Mouse (Mus musculus) kidney, postnatal 25 days (tissue): Measurements from ENCODE around the gene Rac2.

Experiments
- DNase-seq, 2 experiments: peaks; one replicate each; pipeline ENCODE4 v3.0.0; 2021; ENCODE audit warnings: mixed read lengths in 2 of 2

Gene Rac2

DNA sequence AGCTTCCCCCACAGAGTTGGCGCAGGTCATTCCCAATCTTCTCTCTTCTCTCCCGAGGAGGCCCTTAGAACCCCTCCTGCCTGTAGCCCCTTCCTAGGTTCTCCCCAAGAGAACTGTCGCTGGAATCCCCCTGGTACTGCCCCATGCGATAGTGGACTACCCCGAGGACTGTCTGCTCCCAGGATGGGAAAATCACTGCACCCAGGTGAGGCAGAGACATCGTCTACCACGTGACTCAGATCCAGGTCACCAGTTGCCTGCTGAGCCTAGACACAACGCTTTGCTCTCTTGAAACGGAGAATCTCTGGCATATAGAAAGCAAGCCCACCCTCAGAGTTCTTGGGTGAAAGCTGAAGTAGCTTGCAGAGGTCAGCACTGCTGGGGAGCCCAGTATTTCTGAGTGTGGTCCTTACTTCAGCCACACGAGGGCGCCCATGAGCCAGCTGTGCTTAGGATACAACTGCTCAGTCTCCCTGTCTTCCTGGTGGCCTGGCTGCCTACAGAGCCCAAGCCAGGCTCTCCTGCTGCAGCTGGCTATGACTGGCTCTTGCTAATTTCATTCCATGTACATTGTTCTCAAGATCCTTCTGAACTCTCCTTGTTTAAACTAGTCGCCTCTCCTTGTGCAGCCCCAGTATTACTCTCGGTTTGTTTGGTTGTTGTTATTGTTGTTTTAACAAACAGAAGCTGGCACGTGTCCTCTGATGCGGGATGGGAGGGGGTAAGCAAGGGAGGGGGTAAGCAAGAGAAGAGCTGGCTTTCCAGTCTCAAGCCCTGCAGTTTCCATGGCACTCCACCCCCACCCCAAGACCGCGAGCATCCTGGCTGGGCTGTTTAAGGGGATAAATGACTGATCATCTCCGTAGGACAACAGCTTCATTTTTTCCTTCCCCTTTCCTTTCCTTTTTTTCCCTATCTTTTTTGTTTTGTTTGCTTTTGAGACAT is 14.7 kb upstream of the Rac2 start:
- DNase-seq, result peak; percentile 84 to 89

- DNase-seq, result no peak
Measured at GRCm38 (mm10) chr15:78585404-78585803, 12.8 kb upstream of the Rac2 start.

DNA sequence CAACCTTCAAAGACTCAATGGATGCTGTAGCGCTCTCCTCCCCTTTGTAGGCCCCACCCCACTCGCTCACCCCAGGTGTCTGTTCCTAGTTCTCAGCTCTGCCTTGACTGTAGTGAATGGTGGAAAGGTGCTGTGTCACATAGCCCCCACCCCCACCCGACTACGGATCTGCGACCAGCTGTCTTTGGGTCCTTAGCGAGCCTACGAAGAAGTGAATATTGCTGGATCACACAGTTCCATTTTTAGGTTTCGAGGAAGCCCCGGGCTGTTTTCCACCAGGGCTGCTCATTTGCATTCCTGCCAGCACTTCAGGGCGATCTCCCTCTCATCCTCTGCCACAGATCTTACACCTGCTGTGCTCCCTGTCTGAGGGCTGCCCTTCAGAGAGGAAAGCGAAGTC is 10.8 kb upstream of the Rac2 start:
- DNase-seq, result no peak

- no peak for DNase-seq
Measured at GRCm38 (mm10) chr15:78576284-78576810, 3.8 kb upstream of the Rac2 start.

- no peak for DNase-seq
Measured at GRCm38 (mm10) chr15:78572270-78572600, 348 bp downstream of the Rac2 start.

DNA sequence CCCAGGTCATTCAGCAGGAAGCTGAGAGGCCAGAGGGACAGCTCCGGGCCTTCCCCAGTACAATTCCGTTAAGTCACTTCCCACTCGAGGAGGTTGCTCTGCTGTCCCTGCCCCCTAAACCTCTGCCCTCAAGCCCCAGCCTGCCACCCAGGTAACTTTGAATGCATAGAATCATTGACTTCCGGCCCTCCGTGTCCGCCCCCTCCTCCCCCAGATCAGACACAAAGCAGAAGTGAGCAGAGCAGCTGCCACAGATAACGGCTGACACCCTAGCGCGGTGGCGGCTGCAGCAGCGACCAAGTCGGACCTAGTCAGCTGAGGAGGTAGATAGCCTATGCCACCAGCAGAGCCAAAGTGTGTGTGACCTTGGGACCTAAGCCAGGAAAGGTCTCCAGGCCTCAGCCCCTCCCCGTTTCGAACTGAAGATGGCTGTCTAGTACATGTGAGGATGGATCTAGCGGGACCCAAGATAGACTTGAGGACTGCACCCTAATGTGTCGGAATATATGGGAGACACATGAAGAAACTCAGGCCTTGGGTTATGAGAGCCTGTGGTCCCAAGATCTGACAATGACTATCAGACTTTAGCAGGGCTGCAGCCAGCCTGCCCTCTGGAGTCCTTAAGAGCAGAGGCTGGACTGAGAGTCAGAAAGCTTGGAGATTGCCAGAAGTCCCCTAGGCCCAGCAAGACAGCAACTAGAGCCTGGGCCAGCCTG is 871 bp downstream of the Rac2 start:
- DNase-seq, result no peak

- no peak for DNase-seq
Measured at GRCm38 (mm10) chr15:78570170-78570569, 2.4 kb downstream of the Rac2 start.

- no peak for DNase-seq
Measured at GRCm38 (mm10) chr15:78567608-78568120, 4.9 kb downstream of the Rac2 start.

DNA sequence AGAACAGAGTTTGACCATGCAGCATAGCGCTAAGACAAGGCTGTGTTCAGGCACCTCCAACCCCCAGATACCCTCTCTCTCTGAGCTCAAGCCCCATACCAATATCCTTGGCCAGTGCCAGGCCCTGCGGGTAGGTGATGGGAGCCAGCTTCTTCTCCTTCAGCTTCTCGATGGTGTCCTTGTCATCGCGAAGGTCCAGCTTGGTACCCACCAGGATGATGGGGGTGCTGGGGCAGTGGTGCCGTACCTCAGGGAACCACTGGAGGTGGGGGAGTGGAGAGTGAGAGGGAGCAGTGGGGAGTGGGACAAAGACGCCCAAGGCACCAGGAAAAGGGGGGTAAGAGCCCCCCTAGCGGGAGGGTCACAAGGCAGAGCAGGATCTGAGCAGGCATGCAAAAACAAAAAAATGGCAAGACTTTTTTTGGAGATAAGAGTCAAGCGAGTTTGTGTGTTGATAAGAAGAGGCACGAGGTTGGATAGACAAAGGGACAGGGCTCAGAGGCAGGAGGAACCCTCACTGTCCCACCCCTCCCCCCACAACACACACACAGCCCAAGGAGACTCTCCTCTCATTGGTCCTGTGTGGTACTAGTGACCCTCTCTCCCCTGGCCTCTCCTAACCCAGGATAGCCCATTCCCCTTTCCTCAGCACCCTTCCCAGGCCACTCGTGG is 7.7 kb downstream of the Rac2 start:
- DNase-seq, result no peak

DNA sequence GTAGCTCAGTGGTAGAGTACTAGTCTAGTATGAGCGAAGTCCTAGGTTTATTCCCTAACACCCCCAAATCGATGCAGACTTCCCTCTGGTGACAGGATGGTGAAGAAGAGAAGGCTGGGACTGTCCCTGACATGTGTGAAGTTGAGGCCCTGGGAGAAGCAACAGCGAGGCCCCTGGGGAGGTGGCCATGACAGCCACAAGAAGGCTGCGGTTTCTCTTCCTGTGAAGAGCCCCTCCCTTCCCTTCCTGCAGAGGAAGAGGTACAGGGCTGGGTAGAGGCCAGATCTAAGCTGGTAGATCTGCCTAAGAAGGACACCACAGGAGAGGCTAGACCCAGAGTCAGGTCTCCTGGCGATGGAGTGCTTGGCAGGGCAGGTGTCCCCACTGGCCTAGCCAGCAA is 8.6 kb downstream of the Rac2 start:
- no peak for DNase-seq

- DNase-seq, result no peak
Measured at GRCm38 (mm10) chr15:78563344-78563743, 9.2 kb downstream of the Rac2 start.

GRCm38 (mm10) chr15:78559141-78559979 is 13.2 kb downstream of the Rac2 start:
- DNase-seq, result no peak

DNA sequence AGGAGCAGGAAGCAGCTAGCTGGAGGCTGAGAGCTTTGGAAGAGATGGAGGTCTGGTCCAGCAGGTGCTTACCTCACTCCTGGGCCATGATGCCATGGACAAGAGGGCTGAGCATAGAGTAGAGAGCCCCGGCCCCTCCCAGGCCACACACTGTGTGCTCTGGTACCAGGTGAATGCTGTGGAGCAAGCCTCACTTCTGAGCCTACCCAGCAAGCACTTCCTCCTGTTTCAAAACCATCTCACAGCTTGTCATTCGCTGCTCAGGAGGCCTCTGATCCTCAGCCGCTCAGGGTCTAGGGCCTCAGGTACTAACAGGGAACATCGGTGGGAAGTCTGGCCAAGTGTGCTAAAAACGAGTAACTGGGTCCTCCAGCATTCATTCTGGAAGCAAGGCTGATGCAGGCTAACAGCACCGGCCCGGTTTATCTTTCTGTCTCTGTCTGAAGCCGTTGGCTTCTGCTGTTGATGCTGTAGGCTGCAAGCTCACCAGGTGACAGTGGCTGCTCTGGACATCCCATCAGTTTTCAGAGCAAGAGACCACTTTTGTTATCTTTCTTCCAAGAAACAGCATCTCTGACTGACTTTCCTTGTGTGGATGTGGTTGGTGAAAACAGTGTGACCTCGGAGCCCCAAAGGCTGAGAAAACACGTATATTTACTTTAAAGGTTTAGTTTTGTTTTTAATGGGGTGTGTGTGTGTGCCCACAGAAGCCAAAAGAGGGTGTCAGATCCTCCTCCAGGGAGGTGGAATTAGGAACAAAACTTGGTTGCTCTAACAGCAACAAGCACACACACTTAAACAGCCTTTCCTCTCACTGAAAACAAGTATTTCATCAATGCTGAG is 14.7 kb downstream of the Rac2 start:
- DNase-seq, result no peak

DNA sequence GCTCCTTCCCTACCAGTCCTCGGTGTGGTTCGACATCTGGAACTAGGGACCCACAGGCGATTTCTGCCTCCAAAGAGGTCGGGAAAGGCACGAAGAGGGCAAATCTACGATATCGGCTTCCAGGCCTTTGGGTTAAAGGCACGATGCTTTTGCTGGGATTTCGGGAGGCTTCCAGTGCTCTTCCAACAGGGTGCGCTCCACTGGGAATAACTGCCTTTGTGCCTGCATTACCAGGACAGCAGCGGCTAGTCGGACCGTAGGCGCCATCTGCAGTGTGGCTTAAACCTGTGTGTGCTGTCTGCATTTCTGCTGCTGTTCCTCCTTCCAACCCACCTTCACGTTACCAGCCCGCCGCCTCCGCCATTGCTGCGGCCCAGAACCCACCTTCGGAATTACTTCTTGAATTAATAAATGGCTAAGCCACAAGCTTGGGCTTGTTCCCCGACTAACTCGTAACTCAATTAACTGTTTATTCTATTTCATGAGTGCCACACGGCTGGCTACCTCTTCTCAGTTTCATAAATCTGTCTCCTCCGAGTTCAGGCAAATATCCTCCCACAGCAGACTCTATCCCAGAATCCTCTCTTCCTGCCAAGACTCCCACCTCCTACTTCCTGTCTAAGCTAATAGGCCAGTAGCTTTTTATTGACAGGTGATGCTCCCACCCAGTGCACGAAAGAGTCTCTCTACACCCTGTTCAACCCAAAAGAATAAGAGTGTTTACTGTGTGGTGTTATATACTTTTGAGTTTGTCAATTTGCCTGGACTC is 17.9 kb downstream of the Rac2 start:
- DNase-seq, result no peak

DNA sequence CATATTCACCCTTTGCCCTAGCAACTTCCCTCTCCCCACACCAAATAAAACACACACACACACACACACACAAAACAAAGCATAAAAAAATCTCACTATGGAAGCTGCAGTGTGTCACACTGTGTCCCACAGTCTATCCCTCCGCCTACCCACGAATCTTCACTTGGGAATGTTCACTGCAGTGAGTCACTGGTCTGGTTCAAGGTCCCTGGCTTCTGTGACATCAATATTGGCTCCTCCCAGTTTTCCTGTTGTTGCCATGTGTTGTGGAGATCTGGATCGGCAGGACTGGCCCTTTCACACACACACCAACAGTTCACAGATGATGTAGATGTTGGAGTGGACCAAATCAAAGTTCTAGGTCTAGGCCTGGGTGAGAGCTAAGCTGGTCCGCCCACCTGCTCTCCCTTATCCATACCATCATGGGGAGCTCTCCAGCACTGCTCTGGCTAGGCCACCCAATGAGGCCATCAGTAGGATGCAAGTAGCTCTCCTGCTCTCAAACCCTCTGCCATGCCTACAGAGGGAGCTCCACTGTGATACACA is 23.3 kb downstream of the Rac2 start:
- no peak for DNase-seq

DNA sequence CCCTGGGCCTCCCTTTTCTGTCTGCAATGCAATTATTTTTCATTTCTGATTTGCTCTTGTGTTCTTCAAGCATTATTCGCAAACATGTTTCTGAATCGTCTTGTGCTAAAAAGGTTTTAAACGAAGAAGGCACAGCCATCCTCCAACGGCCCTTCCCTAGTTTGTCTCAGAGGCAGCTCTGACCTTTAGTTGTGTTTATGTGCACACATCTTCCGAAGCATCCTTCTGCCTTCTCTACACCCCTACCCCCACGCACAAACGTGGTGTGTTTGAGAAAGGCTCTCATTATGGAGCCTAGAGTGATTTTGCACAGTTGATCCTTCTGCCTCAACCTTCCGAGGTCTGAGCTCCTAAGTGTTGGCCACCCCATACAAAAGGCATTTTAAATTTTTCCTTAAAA is 23.9 kb downstream of the Rac2 start:
- DNase-seq, result no peak

DNA sequence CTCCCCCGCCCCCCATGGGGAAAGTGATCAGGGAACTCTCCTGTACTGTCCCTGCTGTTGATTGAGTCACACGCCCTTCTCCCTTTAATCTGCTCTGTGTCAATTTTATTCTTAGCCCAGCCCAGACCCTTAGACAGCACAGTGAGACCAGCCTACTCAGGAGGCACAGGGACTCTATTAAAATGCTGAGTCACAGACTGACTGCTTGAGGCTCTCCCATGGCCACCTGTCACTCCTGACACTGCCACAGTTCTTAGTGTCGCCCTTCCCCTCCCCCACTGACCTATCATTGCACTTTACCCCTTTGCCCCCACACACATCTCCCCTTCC is 24.3 kb downstream of the Rac2 start:
- DNase-seq, result no peak

DNA sequence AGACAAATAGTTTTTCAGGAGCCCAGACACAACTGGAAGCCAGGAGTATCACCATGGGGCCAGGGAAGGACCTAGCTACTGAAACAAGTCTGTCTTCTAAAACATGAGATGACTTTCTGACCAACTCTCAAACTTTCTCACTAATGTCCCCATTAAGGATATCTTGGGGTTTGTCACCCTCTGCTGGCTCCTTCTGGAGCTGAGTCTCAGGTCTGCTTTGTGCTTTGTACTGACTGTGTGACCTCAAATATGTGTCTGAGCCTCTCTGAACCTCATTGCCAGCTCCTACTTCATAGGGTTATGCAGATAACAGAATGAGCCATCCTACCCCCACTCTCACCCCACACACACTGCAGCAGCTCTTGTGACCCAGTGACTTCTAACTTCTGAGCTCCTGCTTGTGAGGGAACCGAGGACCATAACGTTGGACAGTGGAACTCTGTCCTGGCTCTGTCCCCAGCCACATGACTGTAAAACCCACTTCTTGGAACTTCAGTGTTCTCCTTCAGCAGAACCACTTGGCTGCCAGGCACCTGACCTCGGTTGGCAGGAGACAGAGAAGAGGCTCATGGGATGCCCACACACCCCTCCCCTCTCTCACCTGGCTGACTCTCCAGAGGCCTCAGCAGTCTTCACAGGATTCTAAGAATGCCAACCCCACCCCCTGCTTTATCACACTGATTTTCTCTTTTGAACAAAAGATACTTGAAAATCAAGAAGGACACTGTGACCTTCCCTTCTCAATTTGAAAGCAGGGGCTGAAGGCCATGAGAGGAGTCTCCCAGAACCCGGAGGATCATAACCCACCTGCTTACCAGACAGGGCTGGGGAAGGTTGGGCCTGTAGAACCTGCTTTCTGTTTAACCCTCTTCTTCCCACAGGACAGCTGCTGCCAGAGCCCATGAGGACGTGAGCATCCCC is 24.9 kb downstream of the Rac2 start:
- peak; percentile 60 to 86 for DNase-seq

DNA sequence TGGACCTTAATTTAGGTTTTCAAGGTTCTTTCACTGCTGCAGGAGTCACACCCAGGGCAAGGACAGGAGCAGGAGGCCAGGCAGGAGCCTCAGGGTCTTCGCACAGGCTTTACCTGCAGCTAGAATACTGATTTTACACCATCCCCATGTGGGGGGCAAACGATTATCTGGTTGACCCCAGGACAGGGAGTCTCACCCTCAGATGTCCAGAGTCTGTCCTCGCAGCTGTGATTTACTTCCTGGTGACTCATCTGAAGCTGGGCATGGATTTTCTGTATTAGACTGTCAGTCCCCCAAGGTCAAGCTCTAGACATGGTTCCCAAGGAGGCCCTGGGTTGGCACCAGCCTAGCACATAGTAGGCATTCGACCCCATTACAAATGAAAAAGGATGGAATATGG is 26.5 kb downstream of the Rac2 start:
- DNase-seq, result no peak
